Mouse (Mus musculus) bone marrow macrophage, adult 2 months (primary cell): ENCODE results near the gene Igsf8.

Experiments
- CTCF ChIP-seq: IDR thresholded peaks from 2 replicates; pipeline ENCODE4 v1.5.1; 2012; ENCODE audit warnings: low read depth, mild to moderate bottlenecking, low read length, moderate library complexity
- POLR2A ChIP-seq: IDR thresholded peaks from 2 replicates; pipeline ENCODE4 v1.6.1; 2012; ENCODE audit warnings: mild to moderate bottlenecking, low read depth, low read length, borderline replicate concordance

DNA sequence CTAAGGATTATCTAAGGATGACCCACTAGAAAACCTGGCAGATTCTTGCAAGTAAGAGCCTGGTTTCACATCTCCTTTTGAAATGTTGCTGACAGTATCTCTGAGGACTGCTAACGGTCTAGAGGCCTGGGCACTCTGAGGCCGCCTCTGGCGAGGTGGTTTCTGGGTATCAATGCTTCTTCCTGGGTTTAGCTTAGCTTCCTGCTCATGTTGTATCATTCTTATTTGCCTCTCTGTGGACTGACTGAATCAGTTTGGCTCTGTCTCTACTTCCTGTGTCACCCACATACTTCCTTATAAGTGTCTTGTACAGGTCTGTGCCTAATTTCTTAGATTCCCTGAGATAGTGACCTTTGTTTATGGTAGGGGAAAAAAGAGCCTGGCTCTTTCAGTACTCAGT, 15.7 kb downstream of the Igsf8 start:
- TF ChIP-seq CTCF (no peak), POLR2A (no peak)
